Mouse (Mus musculus) ES-E14 (cell line): Measurements from ENCODE around the gene Usp20. TPM values are rescaled to one million over a fixed set of nuclear protein-coding genes. Genes with fewer than 3 reads are reported as not detected.

Experiments
- DNase-seq: peaks from one replicate; pipeline ENCODE4 v3.0.0-alpha.2; 2013; ENCODE audit warnings: low read depth, low spot score
- H3K27ac ChIP-seq: 2 replicates; pipeline ENCODE4 v1.5.1; 2012; ENCODE audit warnings: low read depth, mild to moderate bottlenecking, low read length, moderate library complexity, mixed read lengths; ENCODE audit not compliant: poor library complexity, insufficient read depth, severe bottlenecking
- H3K36me3 ChIP-seq: 2 replicates; pipeline ENCODE4 v1.6.1; 2012; ENCODE audit warnings: mild to moderate bottlenecking, low read length, moderate library complexity, mixed read lengths; ENCODE audit not compliant: control insufficient read depth, poor library complexity, insufficient read depth, severe bottlenecking
- H3K4me1 ChIP-seq, 2 experiments: fragments of 150-350 bp in 1 of 2; sonication (generic) in 1 of 2; 2 replicates each; pipeline ENCODE4 v1.6.1; 2012; ENCODE audit warnings: low read length in 2 of 2, mild to moderate bottlenecking in 1 of 2, mixed read lengths in 1 of 2; ENCODE audit not compliant: control insufficient read depth in 2 of 2, insufficient read depth in 2 of 2, poor library complexity in 1 of 2
- H3K4me3 ChIP-seq, 2 experiments: fragments of 150-350 bp in 1 of 2; sonication (generic) in 1 of 2; 2 replicates each; pipeline ENCODE4 v1.5.1; 2012; ENCODE audit warnings: low read length in 2 of 2, low read depth in 1 of 2, mild to moderate bottlenecking in 1 of 2, mixed read lengths in 1 of 2; ENCODE audit not compliant: insufficient read depth in 1 of 2, poor library complexity in 1 of 2, severe bottlenecking in 1 of 2
- H3K9ac ChIP-seq: 2 replicates; pipeline ENCODE4 v1.6.1; 2012; ENCODE audit warnings: low read depth, mild to moderate bottlenecking, low read length, mixed read lengths; ENCODE audit not compliant: poor library complexity, insufficient read depth, severe bottlenecking
- H3K9me3 ChIP-seq: fragments of 150-350 bp; sonication (generic); 2 replicates; pipeline ENCODE4 v1.6.1; 2012; ENCODE audit warnings: low read depth, mild to moderate bottlenecking, low read length; ENCODE audit not compliant: control insufficient read depth, insufficient read depth
- CHD2 ChIP-seq: IDR thresholded peaks from 2 replicates; pipeline ENCODE4 v1.6.1; 2014; ENCODE audit warnings: mild to moderate bottlenecking, low read depth, low read length, inconsistent platforms
- HCFC1 ChIP-seq: IDR thresholded peaks from 2 replicates; pipeline ENCODE4 v1.6.1; 2012; ENCODE audit warnings: low read length, inconsistent platforms, borderline replicate concordance; ENCODE audit not compliant: insufficient read depth
- MAFK ChIP-seq: IDR thresholded peaks from 2 replicates; pipeline ENCODE4 v1.6.1; 2014; ENCODE audit warnings: mild to moderate bottlenecking, low read depth, low read length, inconsistent platforms; ENCODE audit not compliant: insufficient read depth
- ZC3H11A ChIP-seq: IDR thresholded peaks from 2 replicates; pipeline ENCODE4 v1.6.1; 2012; ENCODE audit warnings: low read depth, mild to moderate bottlenecking, inconsistent platforms, low read length, borderline replicate concordance
- ZNF384 ChIP-seq: IDR thresholded peaks from 2 replicates; pipeline ENCODE4 v1.6.1; 2012; ENCODE audit warnings: low read depth, low read length, inconsistent platforms
- in situ Hi-C, 2 experiments: fragments of 600-800 bp; cut with MboI; formaldehyde crosslinking; loops; one replicate each; pipeline ENCODE4 v1.15.1; 2025; ENCODE audit warnings: low sequenced_read_pairs in 2 of 2, inconsistent platforms in 1 of 2; ENCODE audit not compliant: unreplicated experiment in 2 of 2
- total RNA-seq: library from RNA; depleted of rRNA; stranded (reverse); fragments of 300-350 nt; gene quantifications from 2 replicates; pipeline ENCODE4 v1.2.3, GENCODE M21; 2012

Usp20 gene
- total RNA-seq, 1 experiment = 8.5 TPM

GRCm38 (mm10) chr2:30995432-30995996 lies 13.4 kb downstream of the Usp20 start:
- no peak overlapping the region for H3K4me3 ChIP-seq
- TF ChIP-seq ZNF384 (no peak), HCFC1 (no peak), ZC3H11A (no peak), CHD2 (no peak), MAFK (no peak)
- DNase-seq = no peak
- no peak overlapping the region for H3K9ac ChIP-seq
- peaks cover 0 to 9% of the 10 kb centered on the region in 2 experiments; a peak in 2 of 4 replicates for H3K4me1 ChIP-seq
- H3K9me3 ChIP-seq = no peaks in the 10 kb centered on the region
- in situ Hi-C loops = no loop called here
- no peak overlapping the region; the same call in 1 of the 2 replicates for H3K27ac ChIP-seq
- no peaks in the 10 kb centered on the region; the same call in 1 of the 2 replicates for H3K36me3 ChIP-seq

- H3K9me3 ChIP-seq = no peaks in the 10 kb centered on the region
- no peak for TF ChIP-seq HCFC1
- no peak for TF ChIP-seq ZC3H11A
- no peak for TF ChIP-seq MAFK
- TF ChIP-seq CHD2 = no peak
- no peak for TF ChIP-seq ZNF384
- no peaks in the 10 kb centered on the region; the same call in 1 of the 2 replicates for H3K36me3 ChIP-seq
- DNase-seq = no peak
- H3K9ac ChIP-seq = no peak overlapping the region
- in situ Hi-C loops = no loop called here
- peaks cover 0 to 9% of the 10 kb centered on the region in 2 experiments; a peak in 2 of 4 replicates for H3K4me1 ChIP-seq
- no peak overlapping the region for H3K4me3 ChIP-seq
- no peak overlapping the region for H3K27ac ChIP-seq
These were observed 16.6 kb downstream of the Usp20 start for GRCm38 (mm10) chr2:30998443-30999260.

- no peak overlapping the region for H3K4me3 ChIP-seq
- no peaks in the 10 kb centered on the region for H3K9me3 ChIP-seq
- no peak for DNase-seq
- peaks cover 0 to 2% of the 10 kb centered on the region in 2 experiments; a peak in 1 of 4 replicates for H3K4me1 ChIP-seq
- H3K9ac ChIP-seq = no peak overlapping the region
- in situ Hi-C loops = no loop called here
- no peak for TF ChIP-seq HCFC1
- H3K27ac ChIP-seq = no peak overlapping the region
- no peaks in the 10 kb centered on the region; the same call in 1 of the 2 replicates for H3K36me3 ChIP-seq
These were observed 20.8 kb downstream of the Usp20 start for GRCm38 (mm10) chr2:31002857-31003256.

- Histone ChIP-seq H3K36me3 (no peaks in the 10 kb centered on the region), H3K4me1 (peaks cover 0 to 2% of the 10 kb centered on the region in 2 experiments; a peak in 1 of 4 replicates), H3K9ac (no peak overlapping the region), H3K4me3 (no peak overlapping the region), H3K27ac (no peak overlapping the region), H3K9me3 (no peaks in the 10 kb centered on the region)
- in situ Hi-C loops = no loop called here
- TF ChIP-seq MAFK (no peak), ZC3H11A (no peak), HCFC1 (no peak), CHD2 (no peak), ZNF384 (no peak)
- no peak for DNase-seq
These were observed 23.4 kb downstream of the Usp20 start for GRCm38 (mm10) chr2:31005453-31005852.

- H3K9me3 ChIP-seq = no peaks in the 10 kb centered on the region
- H3K4me1 ChIP-seq = peaks cover 0 to 2% of the 10 kb centered on the region in 2 experiments; a peak in 1 of 4 replicates
- TF ChIP-seq ZC3H11A (no peak), CHD2 (no peak), ZNF384 (no peak), HCFC1 (no peak), MAFK (no peak)
- no peak for DNase-seq
- H3K36me3 ChIP-seq = no peaks in the 10 kb centered on the region
- no peak overlapping the region for H3K27ac ChIP-seq
- no peak overlapping the region for H3K4me3 ChIP-seq
- in situ Hi-C loops = no loop called here
- H3K9ac ChIP-seq = no peak overlapping the region
These were observed 24.4 kb downstream of the Usp20 start for GRCm38 (mm10) chr2:31006434-31006833.
